Mouse (Mus musculus) kidney, adult 8-10 months (tissue): ENCODE results near the gene Csad.
A peak's percentile ranks its signal among the peaks of the same experiment; 100 is the strongest.

Source experiments
- DNase-seq, 2 experiments: peaks; one replicate each; pipeline ENCODE4 v3.0.0; 2022

Gene Csad

DNA sequence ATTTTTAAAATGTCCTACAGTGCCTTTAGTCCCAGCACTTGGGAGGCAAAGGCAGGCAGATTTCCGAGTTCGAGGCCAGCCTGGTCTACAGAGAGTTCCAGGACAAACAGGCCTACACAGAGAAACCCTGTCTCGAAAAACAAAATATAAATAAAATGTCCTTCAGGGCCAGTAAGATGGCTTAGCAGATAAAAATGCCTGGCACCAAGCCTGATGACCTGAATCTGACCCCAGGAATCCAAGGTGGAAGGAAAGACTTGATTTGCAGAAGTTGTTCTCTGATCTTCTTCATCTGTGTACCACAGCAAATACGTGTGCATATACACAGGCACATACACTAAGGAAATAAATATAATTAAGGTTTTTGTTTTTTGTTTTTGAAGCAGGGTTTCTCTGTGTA is 9.2 kb downstream of the Csad start:
- no peak for DNase-seq

- no peak for DNase-seq
Measured at GRCm38 (mm10) chr15:102194439-102194838, 10.1 kb downstream of the Csad start.

GRCm38 (mm10) chr15:102193652-102194051 is 10.9 kb downstream of the Csad start:
- no peak for DNase-seq

- DNase-seq = no peak
Measured at GRCm38 (mm10) chr15:102192820-102193386, 11.6 kb downstream of the Csad start.

DNA sequence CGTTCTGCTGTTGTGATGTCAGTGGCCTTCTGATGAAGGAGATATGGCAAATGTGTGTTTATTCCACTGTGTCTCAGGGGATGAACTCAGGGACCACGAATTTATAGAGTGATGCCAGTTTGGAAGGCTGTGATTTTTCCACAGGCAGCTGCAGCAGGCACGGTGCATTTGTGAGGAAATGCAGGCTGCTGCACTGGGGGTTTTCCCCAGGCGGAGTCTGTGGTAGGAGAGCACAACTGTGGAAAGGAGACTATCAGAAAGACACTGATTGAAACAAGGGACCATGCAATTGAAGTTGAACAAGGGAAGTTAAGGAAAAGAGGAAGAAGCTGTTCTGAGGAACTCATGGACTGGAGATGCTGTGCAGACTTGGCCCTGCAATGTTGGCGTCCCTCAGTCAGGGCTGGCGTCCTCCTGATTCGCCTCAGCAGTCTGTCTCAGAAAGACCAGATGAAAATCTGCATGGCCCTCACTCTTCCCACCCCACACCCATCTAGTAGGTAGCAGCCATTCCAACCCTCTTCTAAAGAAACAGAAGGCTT is 12.2 kb downstream of the Csad start:
- no peak for DNase-seq

DNA sequence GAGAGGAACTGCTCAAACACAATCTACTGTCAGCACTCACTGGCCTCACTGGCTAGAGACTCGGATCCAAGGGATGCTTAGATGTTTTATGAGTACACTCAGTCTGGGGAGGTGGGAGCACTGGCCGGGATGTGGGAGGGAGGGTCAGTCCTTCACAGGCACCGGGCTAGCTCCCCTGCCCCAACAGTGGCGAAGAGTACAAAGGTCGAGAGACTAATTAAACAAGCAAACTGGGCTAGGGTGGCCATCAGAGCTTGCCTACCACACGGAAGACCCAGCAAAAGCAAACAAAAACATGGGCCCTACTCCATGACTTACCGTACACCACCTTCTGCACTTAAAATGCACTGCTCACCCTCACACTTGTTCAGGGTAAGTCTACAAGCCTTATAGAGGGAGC is 12.8 kb downstream of the Csad start:
- DNase-seq = no peak

DNA sequence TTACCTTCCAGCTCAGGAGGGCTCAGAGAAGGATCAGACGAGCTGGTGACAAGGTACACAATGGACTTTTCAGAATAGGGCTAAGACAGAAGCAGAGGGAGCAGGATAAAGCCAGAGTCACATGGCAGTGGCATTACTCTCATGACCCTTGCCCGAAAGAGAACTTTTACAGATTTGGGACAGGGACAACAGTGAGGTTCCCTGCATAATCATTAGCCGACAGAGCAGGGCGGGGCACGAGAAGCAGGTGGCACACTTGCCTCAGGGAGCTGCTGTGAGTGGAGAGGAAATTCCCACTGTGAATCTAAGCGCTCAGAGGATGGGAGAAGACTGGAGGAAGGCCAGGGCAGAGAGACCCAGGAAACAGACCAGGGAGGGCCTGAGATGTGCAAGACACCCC is 15.6 kb downstream of the Csad start:
- DNase-seq = peak; percentile 72 to 79

- DNase-seq = no peak
Measured at GRCm38 (mm10) chr15:102188096-102188495, 16.4 kb downstream of the Csad start.

- DNase-seq = no peak
Measured at GRCm38 (mm10) chr15:102186239-102186638, 18.3 kb downstream of the Csad start.

GRCm38 (mm10) chr15:102183076-102183475 is 21.4 kb downstream of the Csad start:
- DNase-seq = peak; percentile 84 to 87

- DNase-seq = peak in 1 of 2 experiments; percentile 28
Measured at GRCm38 (mm10) chr15:102179924-102180323, 24.6 kb downstream of the Csad start.

- DNase-seq = no peak
Measured at GRCm38 (mm10) chr15:102179106-102179505, 25.4 kb downstream of the Csad start.

DNA sequence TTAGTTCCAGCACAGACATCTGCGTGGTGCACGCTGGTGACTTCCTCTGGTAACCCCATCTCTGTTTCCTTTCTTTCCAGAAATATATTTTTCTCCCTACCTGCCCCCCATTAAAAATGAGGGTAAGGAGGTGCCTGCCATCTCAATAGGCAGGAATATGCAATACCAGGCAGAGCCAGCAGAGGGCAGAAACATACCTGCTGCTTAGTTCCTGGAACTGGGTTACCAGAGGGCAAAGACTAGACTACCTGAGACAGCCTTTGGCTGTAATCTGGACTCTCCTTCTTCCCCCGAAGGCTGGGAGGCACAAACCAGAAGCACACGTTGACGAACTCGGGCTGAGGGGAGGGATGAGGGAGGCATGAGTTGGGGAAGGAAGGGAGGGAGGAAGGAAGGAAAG is 26.2 kb downstream of the Csad start:
- DNase-seq = peak; percentile 78 to 92

GRCm38 (mm10) chr15:102177417-102177816 is 27.1 kb downstream of the Csad start:
- DNase-seq = no peak

DNA sequence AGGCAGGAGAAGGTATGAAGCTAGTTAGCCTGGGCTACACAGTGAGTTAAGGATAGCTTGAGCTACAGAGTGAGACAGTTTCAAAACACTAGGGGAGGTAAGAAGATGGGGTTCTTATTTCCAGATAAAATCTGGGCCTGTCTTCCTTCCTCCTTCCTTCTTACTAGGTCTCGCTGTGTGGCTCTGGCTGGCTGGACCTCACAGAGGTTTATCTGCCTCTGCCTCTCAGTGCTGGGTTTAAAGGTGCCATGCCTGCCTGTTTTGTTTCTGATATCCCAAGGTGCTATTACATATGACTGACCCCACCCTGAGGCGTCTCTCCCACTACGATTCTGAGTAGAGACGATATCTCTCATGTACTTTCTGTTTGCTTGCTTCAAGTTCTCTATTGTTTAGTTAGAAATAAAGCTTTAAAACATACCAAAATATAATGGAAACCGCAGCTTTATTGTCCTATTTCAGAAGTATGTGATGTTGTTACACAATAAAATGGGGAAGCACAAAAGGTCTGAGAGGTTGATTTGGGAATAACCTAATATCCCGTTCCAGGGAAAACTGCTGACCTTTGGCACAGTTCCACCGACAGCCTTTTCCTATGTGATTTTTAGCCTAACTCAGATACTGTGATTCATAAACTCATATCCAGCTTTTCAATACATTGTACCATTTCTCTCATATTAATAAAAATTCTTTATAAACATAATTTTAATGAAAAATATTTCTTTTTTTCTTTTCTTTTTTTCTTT is 27.8 kb downstream of the Csad start:
- no peak for DNase-seq

DNA sequence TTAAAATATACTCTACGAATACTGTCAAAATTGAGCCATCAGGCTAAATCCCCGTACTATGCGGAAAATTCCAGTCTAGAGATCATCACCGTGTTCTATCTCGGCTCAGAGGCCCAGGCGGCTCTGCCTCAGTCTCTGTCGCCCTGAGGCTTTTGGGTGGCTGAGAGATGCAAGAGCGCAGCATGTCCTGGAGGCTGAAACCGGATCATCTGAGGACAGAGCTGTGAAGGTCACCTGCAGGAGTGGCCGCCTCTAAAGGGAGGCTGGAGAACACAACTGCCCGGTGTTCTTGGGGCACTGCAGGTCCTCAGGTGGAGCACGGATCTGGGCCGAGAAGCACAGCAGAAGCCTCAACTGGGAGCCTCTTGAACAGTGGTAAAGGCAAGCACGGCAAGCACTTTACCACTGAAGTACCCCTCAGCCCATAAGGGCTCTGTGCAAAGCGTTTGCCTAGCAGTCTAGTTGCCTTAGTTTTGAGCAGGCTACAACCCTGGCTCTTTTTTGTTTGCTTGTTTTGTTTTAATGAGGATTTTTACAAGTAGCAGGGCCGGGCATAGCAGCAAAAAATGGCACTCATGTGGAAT is 28.7 kb downstream of the Csad start:
- no peak for DNase-seq

GRCm38 (mm10) chr15:102173581-102173980 is 30.9 kb downstream of the Csad start:
- DNase-seq = no peak

DNA sequence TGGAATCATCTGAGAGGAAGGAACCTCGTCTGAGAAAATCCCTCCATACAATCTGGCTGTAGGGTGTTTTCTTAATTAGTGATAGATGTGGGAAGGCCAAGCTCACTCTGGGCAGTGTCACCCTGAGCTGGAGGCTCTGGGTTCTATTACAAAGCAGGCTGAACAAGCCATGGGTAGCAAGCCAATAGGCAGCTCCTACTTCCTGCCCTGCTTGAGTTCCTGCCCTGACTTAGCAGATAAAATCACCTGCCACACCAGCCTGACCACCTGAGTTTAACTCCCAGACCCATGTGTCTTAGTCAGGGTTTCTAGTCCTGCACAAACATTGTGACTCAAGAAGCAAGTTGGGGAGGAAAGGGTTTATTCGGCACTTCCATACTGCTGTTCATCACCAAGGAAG is 35.5 kb downstream of the Csad start:
- no peak for DNase-seq

GRCm38 (mm10) chr15:102167620-102168021 is 36.9 kb downstream of the Csad start:
- DNase-seq = no peak

DNA sequence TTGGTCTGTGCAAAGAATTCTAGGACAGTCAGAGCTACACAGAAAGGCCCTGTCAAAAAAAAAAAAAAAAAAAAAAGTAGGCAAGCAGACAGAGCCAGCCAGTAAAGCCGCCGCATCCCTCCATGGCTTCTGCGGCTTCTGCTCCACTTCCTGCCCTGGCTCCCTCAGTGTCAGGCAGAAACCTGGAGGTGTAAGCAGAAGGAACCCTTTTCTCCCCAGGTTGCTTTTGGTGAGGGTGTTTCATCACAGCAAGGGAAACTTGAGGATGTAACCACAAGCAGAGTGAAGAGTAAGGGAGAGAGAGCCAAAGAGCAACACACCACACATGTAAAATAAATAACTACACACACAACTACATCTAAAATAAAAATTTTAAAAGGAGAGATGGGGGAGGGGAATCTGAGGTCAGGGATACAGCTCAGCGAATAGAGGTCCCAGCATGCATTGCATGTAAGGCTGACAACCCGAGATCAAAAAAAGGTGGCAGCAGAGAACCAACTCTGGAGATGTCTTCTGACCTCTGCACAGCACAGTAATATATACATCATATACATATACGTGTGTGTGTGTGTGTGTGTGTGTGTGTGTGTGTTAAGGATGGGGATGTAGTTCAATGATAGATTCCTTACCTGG is 38.9 kb downstream of the Csad start:
- DNase-seq = no peak

DNA sequence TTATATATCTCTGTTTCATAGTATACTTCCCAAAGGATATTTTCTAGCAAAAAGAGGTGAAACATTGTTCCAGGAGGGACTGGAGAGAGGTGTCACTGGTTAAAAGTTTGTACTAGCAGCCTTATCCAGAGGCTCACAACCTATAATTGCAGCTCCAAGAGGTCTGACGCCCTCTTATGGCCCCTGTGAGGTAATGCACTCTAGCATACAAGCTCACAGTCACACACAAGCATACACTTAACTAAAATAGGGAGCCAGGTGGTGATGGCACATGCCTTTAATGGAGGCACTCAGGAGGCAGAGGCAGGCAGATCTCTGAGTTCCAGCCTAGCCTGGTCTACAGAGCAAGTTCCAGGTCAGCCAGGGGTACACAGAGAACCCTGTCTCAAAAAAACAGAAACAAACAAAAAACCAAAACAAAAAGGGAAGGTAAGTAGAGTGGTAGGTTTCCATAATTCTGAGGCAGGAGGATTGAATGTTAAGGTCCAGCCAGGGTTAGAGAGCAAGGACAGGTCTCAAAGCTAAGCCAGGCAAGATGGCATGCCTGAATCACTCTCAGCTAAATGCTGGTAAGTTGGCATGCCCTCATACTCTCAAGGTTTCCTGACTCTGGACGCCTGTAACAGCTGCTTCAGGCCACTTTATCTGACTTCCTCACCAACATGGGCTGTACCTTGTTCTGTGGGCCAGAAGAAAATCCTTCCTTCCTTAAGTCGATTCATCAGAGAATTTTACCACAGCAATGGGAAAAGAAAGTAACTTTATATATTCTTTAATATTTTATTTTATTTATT is 40.4 kb downstream of the Csad start:
- no peak for DNase-seq

DNA sequence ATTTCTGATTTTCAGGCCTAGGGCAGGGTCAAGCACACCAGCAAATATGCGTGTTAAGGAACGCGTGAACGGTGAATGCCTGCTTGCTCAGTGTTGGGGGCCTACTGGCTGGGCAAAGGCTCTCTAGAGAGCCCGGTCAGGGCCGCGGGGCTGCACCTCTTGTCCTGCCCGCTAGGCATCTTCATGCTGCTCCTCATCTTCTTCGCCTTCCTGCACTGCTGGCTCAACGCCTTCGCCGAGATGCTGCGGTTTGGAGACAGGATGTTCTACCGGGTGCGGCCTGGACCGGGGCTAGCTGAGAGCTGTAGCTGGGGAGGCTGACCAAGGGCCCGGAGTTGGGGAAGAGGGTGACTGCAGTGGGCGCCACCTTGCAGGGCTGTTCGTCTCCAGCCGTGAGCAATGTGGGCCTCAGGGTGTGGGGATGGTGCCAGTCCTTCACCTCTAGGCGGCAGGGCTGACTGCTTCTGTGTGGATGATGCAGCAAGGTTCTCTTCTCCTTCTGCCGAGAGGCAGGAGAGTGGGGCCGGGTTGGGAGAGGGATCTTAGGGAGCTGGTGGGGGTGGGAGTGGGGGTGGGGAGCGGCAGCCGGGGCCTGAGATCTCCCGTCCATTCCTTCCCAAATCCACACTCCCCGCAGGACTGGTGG is 44.0 kb downstream of the Csad start:
- no peak for DNase-seq
